Comparison of ENCODE assay signal across 22 mouse cellular contexts in the genomic region with DNA sequence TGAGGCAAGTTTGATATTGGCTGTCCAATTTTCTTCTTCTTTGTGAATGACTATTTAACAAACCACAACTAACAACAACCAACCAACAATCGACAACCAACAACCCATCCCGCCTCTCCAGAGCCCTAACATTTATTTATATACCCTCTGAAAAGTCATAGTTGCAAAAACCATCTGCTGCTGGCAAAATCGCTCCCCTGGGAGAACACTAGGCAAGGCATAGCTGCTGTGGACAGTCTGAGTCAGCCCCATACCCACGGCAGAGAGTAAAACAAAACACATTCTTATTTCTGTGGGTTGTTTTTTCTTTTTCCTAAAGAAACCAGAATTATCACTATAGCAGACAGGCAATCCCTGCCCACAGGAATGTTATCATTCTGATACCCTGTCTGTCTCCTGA.
DNase-seq lines count a peak whose midpoint lies in the region; ATAC-seq and TF ChIP-seq lines count a peak whose summit lies in the region.
"Had no signal": no experiment of that assay in that cellular context is flagged by ENCODE, and none has a peak within 500 bp of the region (broad histone marks: within the 10 kb centered on the region; RNA-seq: fewer than 3 reads in every experiment).

No protein-coding gene starts in this region.

- no peaks in the 10 kb centered on the region for H3K27me3 ChIP-seq in myocyte (ENCODE audit: control insufficient read depth, insufficient read depth, insufficient read length)
- H3K27me3 ChIP-seq: embryonic facial prominence, embryonic 12.5 days; forebrain, embryonic 13.5 days; heart, embryonic 15.5 days; hindbrain, embryonic 13.5 days; liver, embryonic 13.5 days; midbrain, embryonic 13.5 days; stomach, embryonic 15.5 days had no signal

- no peak overlapping the region for H3ac ChIP-seq in myocyte (ENCODE audit: control insufficient read depth, insufficient read length)

- peak in 1 of 2 experiments; percentile 28 for DNase-seq in layer of hippocampus, adult 2 months (ENCODE audit: low spot score in 2 of 2)
- no peak for DNase-seq in layer of hippocampus, postnatal 25 days (ENCODE audit: extremely low spot score in 1 of 2, low spot score in 1 of 2)
- DNase-seq in 3T3-L1 (ENCODE audit: low read depth, low spot score) (peak; percentile 82), MN1 (ENCODE audit: low spot score) (peak; percentile 33)
- DNase-seq in lung, postnatal 14 days = no peak
- DNase-seq: B cell, adult 2 months; cerebellum, postnatal 14 days; gastrocnemius, postnatal 14 days; kidney, adult 11 months; kidney, postnatal 4 days; liver, embryonic 13.5 days; lung, adult 2 months; thymus, adult 18-20 months; thymus, postnatal 4 days had no signal

- peak overlapping the region; percentile 61 for H3K27ac ChIP-seq in layer of hippocampus, adult 2 months
- H3K27ac ChIP-seq: embryonic facial prominence, embryonic 12.5 days; forebrain, embryonic 13.5 days; hindbrain, embryonic 13.5 days; liver, embryonic 13.5 days; midbrain, embryonic 13.5 days; stomach, embryonic 15.5 days had no signal

- no peaks in the 10 kb centered on the region for H3K36me3 ChIP-seq in myocyte (ENCODE audit: control insufficient read depth, insufficient read depth)
- H3K36me3 ChIP-seq: embryonic facial prominence, embryonic 12.5 days; heart, embryonic 15.5 days; hindbrain, embryonic 13.5 days; liver, embryonic 13.5 days; midbrain, embryonic 13.5 days; stomach, embryonic 15.5 days had no signal

- no peak overlapping the region for H3K4me3 ChIP-seq in layer of hippocampus, adult 2 months
- no peak overlapping the region for H3K4me3 ChIP-seq in myocyte
- H3K4me3 ChIP-seq: embryonic facial prominence, embryonic 12.5 days; forebrain, embryonic 13.5 days; heart, embryonic 15.5 days; hindbrain, embryonic 13.5 days; liver, embryonic 13.5 days; midbrain, embryonic 13.5 days; stomach, embryonic 15.5 days had no signal

- no peak for ATAC-seq in megakaryocyte-erythroid progenitor cell, adult 5-6 weeks (replicated peaks; ENCODE audit: low FRiP score, low TSS enrichment, poor library complexity, severe bottlenecking)
- ATAC-seq: forebrain, embryonic 13.5 days; midbrain, embryonic 13.5 days had no signal

- TF ChIP-seq CTCF in layer of hippocampus, adult 2 months (conservative IDR thresholded peaks at IDR 0.05) = no peak

- no peak for TF ChIP-seq POLR2A in myocyte (IDR thresholded peaks at IDR 0.05; ENCODE audit: insufficient read length, low read depth)

- peak overlapping the region; percentile 44 for H3K4me2 ChIP-seq in myocyte (ENCODE audit: low read depth)
- H3K4me2 ChIP-seq: embryonic facial prominence, embryonic 12.5 days; forebrain, embryonic 13.5 days; heart, embryonic 15.5 days; hindbrain, embryonic 13.5 days; liver, embryonic 13.5 days; midbrain, embryonic 13.5 days; stomach, embryonic 15.5 days had no signal

- H3K79me2 ChIP-seq in myocyte (ENCODE audit: control insufficient read depth, insufficient read depth) = no peaks in the 10 kb centered on the region

TF ChIP-seq in myocyte, 11 proteins besides CTCF, POLR2A, EP300 and RAD21:
- TF ChIP-seq POLR2AphosphoS2 (IDR thresholded peaks at IDR 0.05; ENCODE audit: insufficient read length, low read depth) (no peak), MYOD1 (IDR thresholded peaks at IDR 0.05; ENCODE audit: control insufficient read depth in 1 of 3, insufficient read length in 2 of 3, low read depth in 2 of 3) (peak in 1 of 3 experiments; percentile 25)

Comparison
In these comparisons a context has a peak if more than half of its experiments do, and no peak if none do; other contexts are left out.
1. DNase-seq: peak in 3T3-L1 (single experiment) and MN1 (single experiment); none in layer of hippocampus, postnatal 25 days (0 of 2) and lung, postnatal 14 days (single experiment).